Mouse (Mus musculus) small intestine, adult 2 months (tissue): ENCODE results near the gene Smyd3. TPM values are rescaled to one million over a fixed set of nuclear protein-coding genes. Genes with fewer than 3 reads are reported as not detected.

Source experiments
- H3K27ac ChIP-seq: fragments of 200-500 bp; 2 replicates; pipeline ENCODE4 v1.5.1; 2012; ENCODE audit warnings: low read depth, low read length, control low read depth, inconsistent platforms; ENCODE audit not compliant: insufficient read depth
- H3K27me3 ChIP-seq: fragments of 200-500 bp; 2 replicates; pipeline ENCODE4 v1.6.1; 2012; ENCODE audit warnings: mild to moderate bottlenecking, moderate library complexity, low read length, inconsistent platforms; ENCODE audit not compliant: control insufficient read depth, insufficient read depth
- H3K36me3 ChIP-seq: fragments of 200-500 bp; 2 replicates; pipeline ENCODE4 v1.6.1; 2012; ENCODE audit warnings: mild to moderate bottlenecking, low read length, control low read depth, inconsistent platforms; ENCODE audit not compliant: control insufficient read depth, insufficient read depth
- H3K4me1 ChIP-seq: fragments of 200-500 bp; 2 replicates; pipeline ENCODE4 v1.6.1; 2012; ENCODE audit warnings: low read length, inconsistent platforms, mixed read lengths; ENCODE audit not compliant: control insufficient read depth, insufficient read depth, insufficient read length
- H3K4me3 ChIP-seq: fragments of 200-500 bp; 2 replicates; pipeline ENCODE4 v1.5.1; 2012; ENCODE audit warnings: low read depth, mild to moderate bottlenecking, control low read depth, inconsistent platforms, low read length, moderate library complexity
- CTCF ChIP-seq: fragments of 200-500 bp; IDR thresholded peaks from 2 replicates; pipeline ENCODE4 v1.5.1; 2012; ENCODE audit warnings: low read depth, mild to moderate bottlenecking, control low read depth, inconsistent platforms, low read length, moderate library complexity, mixed read lengths; ENCODE audit not compliant: insufficient replicate concordance, insufficient read length; ENCODE audit errors: extremely low read depth
- POLR2A ChIP-seq: fragments of 200-500 bp; IDR thresholded peaks from 2 replicates; pipeline ENCODE4 v1.6.1; 2012; ENCODE audit warnings: low read depth, mild to moderate bottlenecking, control low read depth, inconsistent platforms, low read length, moderate library complexity
- WGBS: fragments of 180-500 bp; shearing (Covaris S2); methylation state at CpG from one replicate; pipeline ENCODE4 v1.1.7; 2018; 5-methylcytosine and 5-hydroxymethylcytosine counted together
- polyA plus RNA-seq: library from polyadenylated mRNA; depleted of rRNA; stranded (reverse); fragments of >200 nt; gene quantifications from 2 replicates; pipeline ENCODE4 v1.2.3, GENCODE M21; 2012

Gene Smyd3
- polyA plus RNA-seq, 1 experiment: 1.1 TPM

DNA sequence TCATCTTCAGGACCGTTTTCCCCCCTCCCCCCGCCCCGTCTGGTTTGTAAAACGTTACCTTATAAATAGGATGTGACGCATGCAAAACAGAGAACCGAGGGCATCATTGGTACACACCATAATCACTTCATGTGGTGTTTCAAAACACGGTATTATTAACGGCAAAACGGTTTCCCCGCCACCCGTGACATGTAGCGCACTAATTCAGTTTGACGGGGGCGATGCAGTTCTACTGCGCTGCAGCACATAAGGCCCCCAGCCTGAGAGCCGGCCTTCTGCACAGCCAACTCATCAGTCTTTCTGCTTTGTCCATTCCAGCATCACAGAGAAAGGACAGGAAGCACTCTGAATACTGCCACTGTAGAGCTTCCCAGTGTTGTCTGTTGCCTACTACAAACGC lies 174.4 kb downstream of the Smyd3 start:
- H3K4me1 ChIP-seq: no peaks in the 10 kb centered on the region
- no peak overlapping the region for H3K27ac ChIP-seq
- no peak for TF ChIP-seq POLR2A
- no peak for TF ChIP-seq CTCF
- no peak overlapping the region for H3K4me3 ChIP-seq
- H3K36me3 ChIP-seq: no peaks in the 10 kb centered on the region
- no peaks in the 10 kb centered on the region for H3K27me3 ChIP-seq
- WGBS: 93% methylated on average over 17 of the region's 17 CpGs

DNA sequence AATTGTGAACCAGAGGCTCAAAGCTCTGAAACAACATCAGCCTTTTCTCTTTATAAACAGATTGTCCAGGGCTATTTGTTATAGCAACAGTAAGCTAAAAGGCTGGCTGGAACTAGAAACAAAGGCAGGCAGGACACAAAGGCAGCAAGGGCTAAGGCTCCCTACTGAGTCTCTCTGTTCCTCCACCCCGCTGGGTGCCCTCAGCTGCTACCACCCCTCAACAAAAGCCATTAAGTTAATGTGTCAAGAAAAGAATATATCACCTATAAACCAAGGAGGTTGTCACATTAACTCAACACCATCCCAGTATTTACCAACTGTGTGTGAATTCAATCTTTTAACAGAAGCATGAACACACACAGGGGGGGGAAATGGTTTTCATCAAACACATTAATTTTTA lies 176.3 kb downstream of the Smyd3 start:
- H3K27ac ChIP-seq: no peak overlapping the region
- no peaks in the 10 kb centered on the region for H3K27me3 ChIP-seq
- WGBS: 91% methylated on average over 1 of the region's 1 CpGs
- H3K4me1 ChIP-seq: no peaks in the 10 kb centered on the region
- no peak for TF ChIP-seq POLR2A
- no peak overlapping the region for H3K4me3 ChIP-seq
- H3K36me3 ChIP-seq: no peaks in the 10 kb centered on the region

DNA sequence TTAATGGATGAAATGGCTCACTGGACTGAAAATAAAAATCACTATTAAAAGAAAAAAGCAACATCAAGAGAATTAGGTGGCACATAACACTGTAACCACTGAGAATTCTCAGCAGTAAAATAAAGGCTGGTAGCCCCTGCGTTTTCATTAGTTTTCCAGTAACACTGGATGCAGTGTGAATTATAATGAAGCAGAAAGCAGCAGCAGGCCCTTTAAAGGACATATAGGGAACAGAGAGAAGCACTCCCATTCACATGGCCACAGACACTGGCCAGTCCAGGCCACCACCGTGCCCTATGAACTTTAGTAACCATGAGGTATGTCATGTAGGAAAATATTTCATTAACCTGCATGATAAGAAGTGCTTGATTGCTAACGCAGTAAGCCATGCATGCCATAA lies 178.8 kb downstream of the Smyd3 start:
- no peak overlapping the region for H3K27ac ChIP-seq
- H3K27me3 ChIP-seq: no peaks in the 10 kb centered on the region
- H3K36me3 ChIP-seq: no peaks in the 10 kb centered on the region
- no peak overlapping the region for H3K4me3 ChIP-seq
- WGBS: 79% methylated on average over 3 of the region's 3 CpGs
- H3K4me1 ChIP-seq: no peaks in the 10 kb centered on the region
- TF ChIP-seq POLR2A: no peak
- TF ChIP-seq CTCF: no peak

GRCm38 (mm10) chr1:179337529-179337928 lies 180.3 kb downstream of the Smyd3 start:
- Histone ChIP-seq H3K27me3 (no peaks in the 10 kb centered on the region), H3K36me3 (no peaks in the 10 kb centered on the region), H3K4me3 (no peak overlapping the region), H3K27ac (no peak overlapping the region), H3K4me1 (no peaks in the 10 kb centered on the region)
- 92% methylated on average over 5 of the region's 5 CpGs for WGBS
- no peak for TF ChIP-seq POLR2A
- no peak for TF ChIP-seq CTCF

DNA sequence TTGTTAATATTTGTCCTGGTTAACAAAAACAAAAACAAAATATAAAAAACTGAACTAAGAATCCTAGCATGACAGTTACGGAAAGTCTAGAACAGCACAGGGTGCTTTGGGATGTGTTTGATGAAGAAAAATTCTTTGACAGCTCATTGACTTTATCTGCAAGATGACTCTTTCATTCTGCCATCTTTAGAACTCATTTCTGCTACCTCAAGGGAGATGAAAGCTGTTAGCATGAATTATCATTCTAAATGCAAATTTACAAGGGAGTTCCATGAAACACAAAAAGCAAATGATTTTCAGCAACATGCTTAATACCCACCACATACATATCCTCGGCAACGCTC lies 190.9 kb downstream of the Smyd3 start:
- WGBS: 97% methylated on average over 3 of the region's 3 CpGs

GRCm38 (mm10) chr1:179326262-179326964 lies 191.4 kb downstream of the Smyd3 start:
- H3K4me3 ChIP-seq: no peak overlapping the region
- TF ChIP-seq CTCF (no peak), POLR2A (no peak)
- no peaks in the 10 kb centered on the region for H3K27me3 ChIP-seq
- 90% methylated on average over 9 of the region's 9 CpGs for WGBS
- H3K4me1 ChIP-seq: no peaks in the 10 kb centered on the region
- H3K36me3 ChIP-seq: no peaks in the 10 kb centered on the region
- H3K27ac ChIP-seq: no peak overlapping the region

More for the DNA sequence above, 190.9 kb downstream of the Smyd3 start:
- Histone ChIP-seq H3K27ac (no peak overlapping the region), H3K4me1 (no peaks in the 10 kb centered on the region), H3K36me3 (no peaks in the 10 kb centered on the region), H3K4me3 (no peak overlapping the region), H3K27me3 (no peaks in the 10 kb centered on the region)
- TF ChIP-seq POLR2A: no peak
- TF ChIP-seq CTCF: no peak

- H3K27ac ChIP-seq: no peak overlapping the region
- H3K27me3 ChIP-seq: no peaks in the 10 kb centered on the region
- 68% methylated on average over 6 of the region's 6 CpGs for WGBS
- no peaks in the 10 kb centered on the region for H3K4me1 ChIP-seq
- H3K36me3 ChIP-seq: no peaks in the 10 kb centered on the region
- no peak for TF ChIP-seq CTCF
- no peak for TF ChIP-seq POLR2A
- H3K4me3 ChIP-seq: no peak overlapping the region
Measured at GRCm38 (mm10) chr1:179324271-179324670, 193.6 kb downstream of the Smyd3 start.
